Mouse (Mus musculus): Measurements from ENCODE around the gene Pinlyp. TPM values are rescaled to one million over a fixed set of nuclear protein-coding genes. Genes with fewer than 3 reads are reported as not detected.
A peak's percentile ranks its signal among the peaks of the same experiment; 100 is the strongest.

Pinlyp gene
- polyA plus RNA-seq, 1 experiment, result 18.3 TPM

DNA sequence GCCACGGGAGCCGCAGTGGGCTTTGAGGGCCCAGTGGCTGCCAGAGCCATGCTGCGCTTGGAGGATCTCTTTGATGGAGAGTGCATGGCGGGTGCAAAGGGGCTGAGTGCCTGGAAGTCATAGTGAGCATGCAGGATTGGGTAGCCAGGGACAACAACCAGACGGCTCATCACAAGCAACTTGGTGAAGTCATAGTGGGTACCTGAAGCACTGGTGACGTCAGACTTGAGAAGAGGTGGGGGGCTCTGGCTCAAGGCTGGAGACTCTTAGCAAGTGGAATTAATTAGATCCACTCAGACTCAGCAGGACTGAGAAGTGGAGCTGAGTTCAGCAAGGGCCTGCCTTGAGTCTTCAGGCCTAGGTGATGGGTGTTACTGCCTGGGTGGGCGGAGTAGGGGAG is 33.6 kb downstream of the Pinlyp start, which contains the start of gene AC161166.1:
AC161166.1 (minus strand) TSS at position 101 of the 400 bp plus-strand sequence.
- peaks cover 4% of the 10 kb centered on the region for H3K4me1 ChIP-seq (ENCODE audit: control insufficient read depth, insufficient read depth, low read length)
- H3K27ac ChIP-seq (ENCODE audit: control insufficient read depth, insufficient read depth, low read depth, low read length), result peak within 1 kb of the TSS; percentile 27; the same call in 1 of the 2 replicates
- H3K4me3 ChIP-seq (ENCODE audit: control insufficient read depth, low read depth, low read length), result peak within 1 kb of the TSS; percentile 70
- TF ChIP-seq POLR2A (IDR thresholded peaks at IDR 0.05; ENCODE audit: control insufficient read depth, low read depth, low read length) (peak; percentile 58), CTCF (IDR thresholded peaks at IDR 0.05; ENCODE audit: control insufficient read depth, insufficient read depth, insufficient replicate concordance, low read depth, low read length) (no peak)
- no peaks in the 10 kb centered on the region for H3K36me3 ChIP-seq (ENCODE audit: control insufficient read depth, insufficient read depth, low read length)
- no peaks in the 10 kb centered on the region for H3K27me3 ChIP-seq (ENCODE audit: control insufficient read depth, insufficient read depth, low read length)

DNA sequence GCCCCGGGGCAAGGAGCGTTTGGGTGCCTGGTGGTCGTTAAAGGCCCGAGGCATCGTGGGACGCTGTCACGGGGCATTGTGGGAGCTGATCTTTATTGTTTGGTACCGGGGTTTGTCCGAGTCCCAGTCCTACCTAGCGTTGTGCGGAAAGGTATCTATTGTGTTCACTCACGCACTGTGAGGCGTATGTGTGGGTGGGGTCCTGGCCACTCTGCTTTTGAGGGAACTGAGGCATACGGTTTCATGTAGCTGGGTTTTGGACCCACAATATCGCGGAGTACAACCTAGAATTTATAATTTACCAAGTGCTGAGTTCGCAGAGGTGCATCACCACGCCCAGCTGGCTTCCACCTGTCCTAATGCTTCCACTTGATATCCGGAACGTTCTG is 38.2 kb downstream of the Pinlyp start:
- TF ChIP-seq CTCF (IDR thresholded peaks at IDR 0.05; ENCODE audit: control insufficient read depth, insufficient read depth, insufficient replicate concordance, low read depth, low read length) (no peak), POLR2A (IDR thresholded peaks at IDR 0.05; ENCODE audit: control insufficient read depth, low read depth, low read length) (no peak)
- Histone ChIP-seq H3K27me3 (ENCODE audit: control insufficient read depth, insufficient read depth, low read length) (no peaks in the 10 kb centered on the region), H3K4me1 (ENCODE audit: control insufficient read depth, insufficient read depth, low read length) (peaks cover 17% of the 10 kb centered on the region), H3K27ac (ENCODE audit: control insufficient read depth, insufficient read depth, low read depth, low read length) (peak overlapping the region; percentile 85), H3K4me3 (ENCODE audit: control insufficient read depth, low read depth, low read length) (peak overlapping the region; percentile 94), H3K36me3 (ENCODE audit: control insufficient read depth, insufficient read depth, low read length) (no peaks in the 10 kb centered on the region)

DNA sequence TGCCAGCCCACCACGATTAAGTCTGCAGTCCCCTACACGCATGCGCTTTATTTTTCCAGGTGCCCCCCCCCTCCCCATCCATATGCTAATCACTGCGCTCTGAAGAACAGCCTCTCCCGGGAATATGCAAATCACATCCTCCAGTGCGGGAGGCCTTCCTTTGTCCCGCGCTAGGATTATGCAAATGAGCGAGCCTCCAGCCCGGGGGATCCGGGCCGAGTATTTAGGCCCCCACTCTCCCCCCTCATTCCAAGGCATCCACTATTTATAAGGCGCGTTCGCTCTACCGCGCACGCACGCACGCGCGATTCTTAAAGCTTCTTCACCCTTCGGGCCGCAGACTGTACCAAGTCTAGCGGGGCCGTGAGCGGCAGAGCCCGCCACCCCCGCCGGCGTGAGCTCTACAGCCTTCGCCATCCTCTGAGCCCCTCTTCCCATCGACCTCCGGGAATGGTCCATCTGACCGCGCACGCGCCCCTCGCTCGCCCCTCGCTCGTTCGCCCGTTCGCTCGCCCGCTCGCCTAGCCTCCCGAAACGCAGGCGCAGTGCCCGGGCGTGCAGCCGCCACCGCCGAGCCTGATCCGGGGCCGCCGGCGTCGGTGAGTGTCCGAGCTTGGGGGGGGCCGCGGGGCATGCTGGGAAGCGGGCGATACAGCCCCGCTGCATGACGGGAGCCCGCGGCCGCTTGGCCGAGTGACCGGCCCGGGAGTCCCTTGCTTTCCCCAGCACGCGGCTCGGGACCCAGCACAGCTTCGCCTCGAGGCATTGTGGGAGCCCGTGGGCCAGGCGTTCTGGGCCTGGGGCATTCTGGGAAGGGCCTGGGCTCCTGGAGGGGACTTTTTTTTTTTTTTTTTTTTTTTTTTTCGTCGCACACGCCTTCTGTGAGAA is 38.8 kb downstream of the Pinlyp start, which contains the start of gene Zfp428:
Zfp428 (plus strand) TSS at position 169 of the 888 bp plus-strand sequence.
- H3K36me3 ChIP-seq (ENCODE audit: control insufficient read depth, insufficient read depth, low read length), result no peaks in the 10 kb centered on the region
- TF ChIP-seq POLR2A (IDR thresholded peaks at IDR 0.05; ENCODE audit: control insufficient read depth, low read depth, low read length) (0 out of 2 replicates have a peak, but pooled peaks have one; percentile 61), CTCF (IDR thresholded peaks at IDR 0.05; ENCODE audit: control insufficient read depth, insufficient read depth, insufficient replicate concordance, low read depth, low read length) (no peak)

DNA sequence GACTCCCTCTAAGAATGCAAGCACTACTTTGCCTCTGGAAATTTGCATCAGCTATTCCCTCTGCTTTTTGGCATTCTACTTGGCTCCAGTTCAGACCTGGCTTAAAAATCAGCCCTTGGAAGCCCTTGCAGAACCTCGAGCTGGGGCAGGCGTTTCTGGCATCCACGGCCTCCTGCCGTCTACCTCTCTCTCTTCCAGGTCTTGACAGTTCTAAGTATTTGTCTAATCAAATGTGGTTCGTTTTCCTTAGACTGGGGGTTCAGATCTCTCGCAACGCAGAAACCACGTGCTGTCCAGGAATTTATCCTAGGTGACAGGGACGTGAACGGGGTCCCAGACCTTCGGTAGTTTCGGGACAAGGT is 39.5 kb downstream of the Pinlyp start:
- peak overlapping the region; percentile 94 for H3K4me3 ChIP-seq (ENCODE audit: control insufficient read depth, low read depth, low read length)
- H3K4me1 ChIP-seq (ENCODE audit: control insufficient read depth, insufficient read depth, low read length), result peaks cover 18% of the 10 kb centered on the region
- TF ChIP-seq POLR2A (IDR thresholded peaks at IDR 0.05; ENCODE audit: control insufficient read depth, low read depth, low read length) (no peak), CTCF (IDR thresholded peaks at IDR 0.05; ENCODE audit: control insufficient read depth, insufficient read depth, insufficient replicate concordance, low read depth, low read length) (no peak)
- no peaks in the 10 kb centered on the region for H3K27me3 ChIP-seq (ENCODE audit: control insufficient read depth, insufficient read depth, low read length)
- no peaks in the 10 kb centered on the region for H3K36me3 ChIP-seq (ENCODE audit: control insufficient read depth, insufficient read depth, low read length)
- H3K27ac ChIP-seq (ENCODE audit: control insufficient read depth, insufficient read depth, low read depth, low read length), result peak overlapping the region; percentile 85

More for the DNA sequence above, 38.8 kb downstream of the Pinlyp start, which contains the start of gene Zfp428:
- peak within 1 kb of the TSS; percentile 94 for H3K4me3 ChIP-seq (ENCODE audit: control insufficient read depth, low read depth, low read length)
- peak within 1 kb of the TSS; percentile 85 for H3K27ac ChIP-seq (ENCODE audit: control insufficient read depth, insufficient read depth, low read depth, low read length)
- no peaks in the 10 kb centered on the region for H3K27me3 ChIP-seq (ENCODE audit: control insufficient read depth, insufficient read depth, low read length)
- peaks cover 17% of the 10 kb centered on the region for H3K4me1 ChIP-seq (ENCODE audit: control insufficient read depth, insufficient read depth, low read length)

DNA sequence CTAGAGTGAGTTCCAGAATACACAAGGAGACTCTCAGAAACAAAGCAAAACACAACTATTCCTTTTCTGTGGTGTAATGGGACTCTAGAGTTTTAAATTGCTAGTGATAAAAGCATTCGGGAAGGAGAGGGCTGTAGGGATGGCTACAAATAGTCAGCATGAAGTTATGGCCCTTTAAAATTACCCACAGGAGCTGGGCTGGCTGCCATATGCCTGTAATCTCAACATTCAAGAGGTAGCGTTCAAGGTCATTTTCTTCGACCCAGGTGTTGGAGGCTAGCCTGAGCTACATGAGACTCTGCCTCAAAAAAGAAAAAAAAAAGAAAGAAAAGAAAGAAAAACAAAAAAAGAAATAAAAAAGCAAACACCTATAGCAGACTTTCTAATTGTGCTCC is 39.9 kb downstream of the Pinlyp start:
- peaks cover 19% of the 10 kb centered on the region for H3K4me1 ChIP-seq (ENCODE audit: control insufficient read depth, insufficient read depth, low read length)
- no peak overlapping the region for H3K4me3 ChIP-seq (ENCODE audit: control insufficient read depth, low read depth, low read length)
- H3K36me3 ChIP-seq (ENCODE audit: control insufficient read depth, insufficient read depth, low read length), result no peaks in the 10 kb centered on the region
- no peaks in the 10 kb centered on the region for H3K27me3 ChIP-seq (ENCODE audit: control insufficient read depth, insufficient read depth, low read length)
- TF ChIP-seq POLR2A (IDR thresholded peaks at IDR 0.05; ENCODE audit: control insufficient read depth, low read depth, low read length) (no peak), CTCF (IDR thresholded peaks at IDR 0.05; ENCODE audit: control insufficient read depth, insufficient read depth, insufficient replicate concordance, low read depth, low read length) (no peak)
- H3K27ac ChIP-seq (ENCODE audit: control insufficient read depth, insufficient read depth, low read depth, low read length), result no peak overlapping the region; the same call in 1 of the 2 replicates

DNA sequence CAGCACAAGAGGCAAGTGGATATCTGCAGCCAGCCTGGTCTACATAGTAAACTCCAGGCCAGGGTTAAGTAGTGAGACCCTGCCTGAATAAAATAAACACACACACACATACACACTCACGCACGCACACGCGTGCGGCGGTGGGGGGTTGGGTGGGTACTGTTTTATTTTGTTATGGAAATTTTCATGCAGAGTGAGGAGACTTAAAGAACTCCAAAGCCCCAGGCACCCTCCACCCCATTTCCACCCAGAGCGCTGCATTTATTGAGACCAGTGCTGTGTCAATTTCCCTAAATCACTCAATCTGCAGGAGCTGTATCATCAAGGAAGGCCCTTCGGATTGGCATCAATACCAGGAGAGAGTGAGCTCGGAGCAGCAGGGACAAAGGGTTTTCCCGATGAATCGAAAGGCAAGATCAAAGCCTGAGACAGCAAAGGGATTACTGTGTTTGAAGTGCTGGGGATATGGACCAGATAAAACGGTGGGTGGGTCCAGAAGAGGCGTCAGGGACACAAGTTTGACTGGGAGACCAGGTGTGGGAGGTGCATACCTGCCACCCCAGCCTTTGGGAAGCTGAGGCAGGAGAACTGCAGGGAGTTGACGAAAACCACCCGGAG is 40.4 kb downstream of the Pinlyp start:
- Histone ChIP-seq H3K27ac (ENCODE audit: control insufficient read depth, insufficient read depth, low read depth, low read length) (no peak overlapping the region), H3K4me1 (ENCODE audit: control insufficient read depth, insufficient read depth, low read length) (peaks cover 19% of the 10 kb centered on the region), H3K4me3 (ENCODE audit: control insufficient read depth, low read depth, low read length) (no peak overlapping the region), H3K36me3 (ENCODE audit: control insufficient read depth, insufficient read depth, low read length) (no peaks in the 10 kb centered on the region), H3K27me3 (ENCODE audit: control insufficient read depth, insufficient read depth, low read length) (no peaks in the 10 kb centered on the region)
- TF ChIP-seq CTCF (IDR thresholded peaks at IDR 0.05; ENCODE audit: control insufficient read depth, insufficient read depth, insufficient replicate concordance, low read depth, low read length) (no peak), POLR2A (IDR thresholded peaks at IDR 0.05; ENCODE audit: control insufficient read depth, low read depth, low read length) (no peak)

DNA sequence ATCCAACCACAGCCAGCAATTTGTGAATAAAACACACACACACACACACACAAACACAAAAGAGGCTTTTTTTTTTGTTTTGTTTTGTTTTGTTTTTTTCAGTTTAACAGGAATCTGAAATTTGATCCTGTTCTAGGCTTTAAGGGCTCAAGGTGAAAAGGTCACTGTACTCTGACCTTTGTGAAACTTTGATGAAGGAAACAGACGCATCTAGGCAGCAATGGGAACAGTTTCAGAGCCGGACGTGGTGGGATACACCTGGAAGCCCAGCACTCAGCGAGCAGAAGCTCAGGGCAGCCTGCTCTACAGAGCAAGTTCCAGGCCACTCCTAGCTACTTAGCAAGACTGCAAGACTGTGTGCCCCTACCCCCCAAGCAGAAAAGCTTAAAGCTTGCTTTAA is 41.0 kb downstream of the Pinlyp start:
- H3K4me3 ChIP-seq (ENCODE audit: control insufficient read depth, low read depth, low read length), result no peak overlapping the region
- TF ChIP-seq CTCF (IDR thresholded peaks at IDR 0.05; ENCODE audit: control insufficient read depth, insufficient read depth, insufficient replicate concordance, low read depth, low read length) (no peak), POLR2A (IDR thresholded peaks at IDR 0.05; ENCODE audit: control insufficient read depth, low read depth, low read length) (no peak)
- no peak overlapping the region for H3K27ac ChIP-seq (ENCODE audit: control insufficient read depth, insufficient read depth, low read depth, low read length)
- no peaks in the 10 kb centered on the region for H3K27me3 ChIP-seq (ENCODE audit: control insufficient read depth, insufficient read depth, low read length)
- H3K36me3 ChIP-seq (ENCODE audit: control insufficient read depth, insufficient read depth, low read length), result no peaks in the 10 kb centered on the region
- H3K4me1 ChIP-seq (ENCODE audit: control insufficient read depth, insufficient read depth, low read length), result peaks cover 25% of the 10 kb centered on the region
